Mouse (Mus musculus) natural killer cell, adult 2 months (primary cell): ENCODE data around the gene Lrch1.

Source experiments
- DNase-seq, 2 experiments: peaks; one replicate each; pipeline ENCODE4 v3.0.0; 2022; ENCODE audit warnings: low spot score in 2 of 2

Gene Lrch1

DNA sequence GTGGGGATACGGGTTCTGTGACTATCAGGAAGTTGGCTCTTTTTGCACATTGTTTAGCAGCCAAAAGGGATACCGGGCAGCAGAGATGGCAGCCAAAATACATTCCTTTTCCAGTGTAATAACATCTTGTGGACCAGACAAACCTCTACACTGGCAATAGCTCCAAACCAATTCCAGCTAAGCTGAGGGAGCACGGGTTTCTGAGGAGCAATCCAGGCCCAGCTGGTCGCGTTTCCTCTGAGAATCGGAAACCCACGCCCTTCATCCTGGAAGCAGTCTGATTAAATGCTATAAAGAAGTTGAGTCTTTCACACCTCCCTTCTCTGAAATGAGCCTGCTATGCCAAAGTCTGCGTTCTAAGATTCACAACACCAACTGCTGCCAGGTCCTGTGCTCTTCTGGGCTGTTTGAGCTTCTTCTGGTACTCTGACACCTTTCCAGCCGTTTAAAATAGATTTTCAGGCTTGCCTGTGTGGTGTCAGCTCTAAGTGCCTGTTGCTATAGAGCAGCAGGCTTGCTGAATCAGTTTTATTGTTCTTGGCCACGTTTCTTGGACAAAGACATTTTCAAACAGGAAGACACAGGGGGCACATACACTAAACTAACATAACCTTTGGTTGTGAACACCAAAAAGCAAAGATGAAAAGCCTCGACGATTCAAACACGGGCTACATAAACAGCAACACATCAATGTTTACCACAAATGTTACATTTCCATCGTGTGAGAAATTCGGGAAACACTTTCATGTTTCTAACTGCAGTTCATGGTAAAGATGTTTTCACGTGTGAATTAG is 94.5 kb downstream of the Lrch1 start:
- DNase-seq = no peak

DNA sequence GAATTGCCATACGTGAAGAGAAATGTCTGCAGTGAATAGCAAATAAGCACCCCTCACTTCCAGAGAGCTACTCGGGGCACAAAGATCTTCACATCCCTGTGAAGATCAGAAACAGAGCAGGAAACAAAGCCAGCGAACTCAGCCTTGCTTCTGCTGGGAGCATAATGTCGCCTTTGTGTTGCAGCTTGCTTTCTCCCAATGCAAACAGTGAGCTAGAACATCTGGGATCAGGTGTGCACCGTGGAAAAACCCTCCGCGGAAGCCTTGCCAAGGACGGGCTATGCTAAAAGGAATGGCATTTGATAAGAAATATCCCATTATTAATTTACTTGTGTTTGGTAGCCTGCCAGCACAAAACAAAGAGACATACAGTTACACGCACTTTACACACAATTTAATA is 95.8 kb downstream of the Lrch1 start:
- no peak for DNase-seq

GRCm38 (mm10) chr14:74849020-74849419 is 98.7 kb downstream of the Lrch1 start:
- no peak for DNase-seq

- DNase-seq = no peak
These were observed 99.5 kb downstream of the Lrch1 start for GRCm38 (mm10) chr14:74848224-74848623.

GRCm38 (mm10) chr14:74847311-74848133 is 100.2 kb downstream of the Lrch1 start:
- DNase-seq = peak; percentile 84 to 89

DNA sequence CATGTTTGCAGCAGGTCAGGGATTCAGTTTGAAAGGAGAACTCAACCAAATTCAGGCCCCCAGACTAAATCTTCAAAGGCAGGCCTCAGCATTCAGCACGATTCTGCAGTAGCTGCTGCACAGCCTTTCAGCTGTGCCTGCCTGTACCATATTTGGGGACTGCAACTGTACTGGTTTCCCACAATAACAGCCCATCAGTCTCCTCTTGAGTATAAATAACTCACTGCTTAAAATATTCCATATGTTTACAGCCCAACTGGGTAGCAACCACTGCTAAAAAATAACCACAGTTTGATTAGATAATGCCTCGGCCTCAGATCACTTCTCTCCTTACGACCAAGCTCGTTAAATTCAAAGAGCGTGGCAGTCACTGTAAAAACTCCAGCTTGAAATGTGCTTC is 101.0 kb downstream of the Lrch1 start:
- DNase-seq = no peak

DNA sequence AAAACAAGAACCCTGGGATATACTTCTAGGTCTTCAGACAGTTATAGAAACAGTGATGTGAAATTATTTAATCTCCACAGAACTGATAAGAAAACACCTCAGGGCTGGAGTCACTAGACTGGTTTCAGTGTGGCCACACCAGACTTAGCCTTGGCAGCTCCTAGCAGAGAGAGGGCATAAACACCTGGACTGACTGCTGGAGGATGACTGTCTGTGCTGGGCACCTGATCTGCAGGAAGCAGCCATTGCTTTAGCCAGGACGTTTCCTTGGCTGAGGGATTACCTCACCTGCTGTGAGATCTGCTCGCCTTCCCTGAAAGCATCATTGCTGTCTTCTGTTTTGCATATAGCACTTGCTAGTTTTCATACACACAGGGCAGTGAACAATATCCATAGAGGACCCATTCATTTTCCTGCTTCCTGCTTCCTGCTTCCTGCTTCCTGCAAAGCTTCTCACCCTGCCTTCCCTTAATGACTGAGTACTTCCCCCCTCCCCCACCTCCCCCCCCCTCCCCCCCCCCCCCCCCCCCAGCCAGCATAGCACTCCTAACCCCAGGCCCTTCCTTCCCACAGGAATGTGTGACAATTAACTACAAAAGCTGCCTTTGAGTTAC is 101.9 kb downstream of the Lrch1 start:
- no peak for DNase-seq

- DNase-seq = peak in 1 of 2 experiments; percentile 24
These were observed 106.0 kb downstream of the Lrch1 start for GRCm38 (mm10) chr14:74841708-74842107.

DNA sequence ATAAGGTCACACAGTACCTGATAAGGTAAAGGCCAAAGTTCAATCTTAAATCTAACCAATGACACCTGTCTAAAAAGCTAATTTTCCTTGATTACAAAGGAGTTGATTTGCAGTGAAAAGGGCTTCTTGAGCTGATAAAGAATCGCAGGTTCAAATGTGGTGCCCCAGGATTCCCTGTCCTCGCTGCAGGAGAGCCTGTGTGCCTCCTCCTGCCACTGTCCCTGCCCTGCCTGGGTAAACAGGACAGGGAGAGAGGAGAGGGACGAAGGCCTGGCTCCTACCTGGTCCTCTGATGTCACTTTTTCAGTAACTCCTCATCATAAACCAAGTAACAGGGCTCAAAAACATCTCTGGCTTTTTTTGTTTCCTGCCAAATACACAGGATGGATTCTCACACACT is 106.4 kb downstream of the Lrch1 start:
- no peak for DNase-seq

- DNase-seq = peak in 1 of 2 experiments; percentile 23
These were observed 106.9 kb downstream of the Lrch1 start for GRCm38 (mm10) chr14:74840820-74841219.

GRCm38 (mm10) chr14:74840328-74840727 is 107.3 kb downstream of the Lrch1 start:
- DNase-seq = no peak

DNA sequence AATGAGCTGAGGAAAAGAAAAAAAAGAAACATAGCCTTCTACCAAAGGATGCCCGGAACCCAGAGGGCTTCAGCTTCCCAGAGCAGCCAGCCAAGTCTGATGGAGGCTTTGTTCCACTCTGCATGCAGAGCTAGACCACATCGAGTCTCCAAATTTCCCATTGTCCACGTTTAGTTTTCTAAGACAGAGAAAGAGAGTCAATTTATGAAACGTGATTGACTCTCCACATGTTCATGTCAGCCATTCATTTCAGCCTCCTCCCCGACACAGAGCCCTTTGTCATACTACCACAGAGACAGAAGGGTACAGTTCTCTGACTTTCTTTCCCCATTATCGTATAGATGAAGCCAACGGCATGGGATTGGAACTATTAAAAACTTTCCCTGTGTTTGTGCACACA is 108.9 kb downstream of the Lrch1 start:
- no peak for DNase-seq

- DNase-seq = no peak
These were observed 112.7 kb downstream of the Lrch1 start for GRCm38 (mm10) chr14:74835010-74835409.

GRCm38 (mm10) chr14:74834215-74834614 is 113.5 kb downstream of the Lrch1 start:
- DNase-seq = no peak

DNA sequence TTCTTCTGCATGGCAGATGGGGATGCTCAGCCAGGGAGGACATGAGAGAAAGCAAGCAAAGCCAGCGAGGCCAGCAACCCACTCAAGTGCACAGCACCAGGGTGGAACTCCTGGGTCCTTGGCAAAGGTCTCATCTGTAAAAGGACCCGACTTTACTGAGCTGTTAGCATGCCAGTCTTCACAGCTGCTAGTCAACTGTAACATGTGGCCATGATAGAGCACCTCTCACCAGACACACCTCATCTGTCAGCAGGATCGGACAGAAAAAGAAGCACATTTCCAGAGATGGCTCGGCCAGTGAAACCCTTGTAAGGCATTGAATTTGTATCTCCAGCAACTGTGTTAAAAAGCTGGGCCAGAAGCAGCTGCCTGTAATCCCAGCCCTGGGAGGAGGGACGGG is 116.0 kb downstream of the Lrch1 start:
- no peak for DNase-seq

DNA sequence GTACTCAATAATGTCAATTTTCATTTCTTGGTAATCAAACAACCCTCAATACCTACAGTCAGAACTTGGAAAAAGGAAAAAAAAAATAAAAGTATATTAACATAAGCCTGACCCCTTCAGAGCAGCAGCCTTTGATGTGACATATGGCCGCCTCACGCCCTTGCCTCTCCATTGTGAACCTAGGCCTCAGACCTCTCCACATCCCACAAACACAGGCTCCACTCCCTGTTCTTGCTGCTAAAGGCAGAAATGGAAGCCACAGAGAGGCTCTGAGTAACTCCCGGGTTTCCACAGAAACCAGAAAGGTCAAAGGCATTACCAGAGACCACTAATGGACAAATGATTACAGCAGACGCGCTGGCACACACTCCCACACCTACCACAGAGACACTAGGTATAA is 116.6 kb downstream of the Lrch1 start:
- DNase-seq = no peak

DNA sequence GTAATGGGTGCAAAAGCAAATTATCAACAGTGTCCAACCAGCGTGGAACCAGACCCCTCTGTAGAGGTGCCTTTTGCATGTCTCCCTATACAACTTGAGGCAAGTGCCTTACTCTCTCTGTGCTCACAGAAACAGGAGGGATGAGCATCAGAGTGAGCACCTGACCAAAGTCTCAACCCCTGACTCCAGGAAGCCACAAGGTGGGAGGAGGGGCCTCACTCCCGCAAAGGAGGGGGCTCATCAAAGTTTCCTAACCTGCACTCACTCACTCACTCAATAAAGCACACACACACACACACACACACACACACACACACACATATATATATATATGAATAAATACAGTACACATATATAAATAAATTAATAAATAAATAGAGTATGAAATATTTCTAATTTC is 117.1 kb downstream of the Lrch1 start:
- DNase-seq = no peak

DNA sequence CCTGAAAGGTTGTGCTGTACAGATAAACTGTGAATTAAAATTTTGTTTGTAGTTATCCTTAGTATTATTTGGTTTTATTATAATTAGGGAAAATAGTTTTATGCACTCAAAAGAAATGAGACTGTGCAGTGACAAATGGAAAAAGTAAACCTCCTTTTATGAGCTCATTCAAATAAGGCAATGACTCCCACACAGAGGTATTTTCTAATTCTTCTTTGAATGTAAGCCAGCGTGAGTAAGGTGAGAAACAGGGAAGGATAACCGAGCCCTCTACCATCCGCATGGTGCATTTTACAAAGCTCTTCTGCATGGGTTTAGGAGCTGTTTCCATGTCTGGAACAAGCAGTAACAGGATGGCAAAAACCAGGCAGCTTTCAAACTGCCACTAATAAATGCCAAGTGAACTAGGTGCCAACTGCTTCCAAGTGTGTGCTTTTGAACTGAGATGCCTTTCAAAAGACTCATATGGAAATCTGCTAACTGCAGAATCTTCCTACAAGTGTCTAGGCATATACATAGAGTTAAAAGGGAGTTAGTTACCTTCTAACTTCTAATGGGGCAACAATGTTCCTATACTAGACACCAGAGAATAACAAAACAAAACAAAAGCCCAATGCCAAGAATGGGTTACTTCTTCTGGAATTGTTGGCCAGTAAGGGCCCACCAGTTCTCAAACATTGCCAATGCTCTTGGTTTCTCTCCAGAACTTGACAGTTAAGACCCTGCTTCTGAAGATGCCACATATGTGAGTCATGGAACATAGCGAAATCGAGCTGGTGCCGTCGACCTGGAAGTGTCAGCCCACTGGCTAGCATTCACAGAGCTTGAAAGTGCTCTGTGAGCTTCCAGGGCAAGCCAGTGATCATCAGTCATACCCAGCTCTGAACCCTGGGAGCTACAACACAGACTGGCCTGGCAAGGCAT is 124.7 kb downstream of the Lrch1 start:
- no peak for DNase-seq

DNA sequence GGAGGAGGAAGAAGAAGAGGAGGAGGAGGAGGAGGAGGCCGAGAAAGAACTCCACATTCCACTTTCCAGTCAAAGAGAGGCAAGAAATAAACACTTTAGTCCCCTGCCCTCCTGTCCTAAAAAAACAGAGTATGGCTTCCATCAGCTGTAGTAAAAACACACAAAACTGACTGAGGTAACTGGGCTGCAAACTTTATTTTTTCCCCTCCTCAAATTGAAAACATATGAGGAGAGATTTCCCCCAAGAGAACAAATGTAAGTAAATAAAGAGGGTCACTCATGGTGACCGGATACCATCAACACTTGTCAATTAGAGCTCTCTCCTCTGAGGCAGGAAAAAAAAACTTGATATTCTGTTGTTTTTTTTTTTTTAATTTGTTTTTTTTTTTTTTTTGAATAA is 125.6 kb downstream of the Lrch1 start:
- DNase-seq = no peak

- DNase-seq = no peak
These were observed 127.4 kb downstream of the Lrch1 start for GRCm38 (mm10) chr14:74820180-74820813.

GRCm38 (mm10) chr14:74816705-74817104 is 131.0 kb downstream of the Lrch1 start:
- DNase-seq = no peak
